Mouse (Mus musculus): Measurements from ENCODE around the gene Trim12a. TPM values are rescaled to one million over a fixed set of nuclear protein-coding genes. Genes with fewer than 3 reads are reported as not detected.
"Not testable (repeated sequence)": the region's sequence is repeated elsewhere in the genome, so short reads cannot be mapped to it uniquely, and the experiment has no call there.

Trim12a gene
- polyA plus RNA-seq, 1 experiment: 70.6 TPM

GRCm38 (mm10) chr7:104290641-104291040 is 24.6 kb downstream of the Trim12a start:
- no peak overlapping the region for H3K27ac ChIP-seq (ENCODE audit: insufficient read depth, low read depth, low read length)
- H3K4me3 ChIP-seq (ENCODE audit: insufficient read depth, low read length): no peak overlapping the region
- no peaks in the 10 kb centered on the region for H3K4me1 ChIP-seq (ENCODE audit: control insufficient read depth, insufficient read depth, low read length)
- no peak for TF ChIP-seq CTCF (IDR thresholded peaks at IDR 0.05; ENCODE audit: low read depth, low read length)
- TF ChIP-seq POLR2A (IDR thresholded peaks at IDR 0.05; ENCODE audit: borderline replicate concordance, low read depth, low read length): no peak

- not testable (repeated sequence) for H3K27ac ChIP-seq (ENCODE audit: insufficient read depth, low read depth, low read length); H3K4me3 ChIP-seq (ENCODE audit: insufficient read depth, low read length); H3K4me1 ChIP-seq (ENCODE audit: control insufficient read depth, insufficient read depth, low read length)
Measured at GRCm38 (mm10) chr7:104287576-104288443, 27.5 kb downstream of the Trim12a start, which contains the start of gene Trim5. Trim5 (minus strand) TSS chr7:104288094.

GRCm38 (mm10) chr7:104279361-104279760 is 35.9 kb downstream of the Trim12a start:
- H3K4me3 ChIP-seq (ENCODE audit: insufficient read depth, low read length); H3K27ac ChIP-seq (ENCODE audit: insufficient read depth, low read depth, low read length); H3K4me1 ChIP-seq (ENCODE audit: control insufficient read depth, insufficient read depth, low read length): not testable (repeated sequence)

GRCm38 (mm10) chr7:104265335-104265734 is 49.9 kb downstream of the Trim12a start:
- not testable (repeated sequence) for H3K27ac ChIP-seq (ENCODE audit: insufficient read depth, low read depth, low read length); H3K4me1 ChIP-seq (ENCODE audit: control insufficient read depth, insufficient read depth, low read length); H3K4me3 ChIP-seq (ENCODE audit: insufficient read depth, low read length)

GRCm38 (mm10) chr7:104260380-104260779 is 54.9 kb downstream of the Trim12a start:
- H3K4me1 ChIP-seq (ENCODE audit: control insufficient read depth, insufficient read depth, low read length); H3K27ac ChIP-seq (ENCODE audit: insufficient read depth, low read depth, low read length); H3K4me3 ChIP-seq (ENCODE audit: insufficient read depth, low read length): not testable (repeated sequence)

Other genes starting within 250 kb of the Trim12a start
- not detected in 2 replicates for gene Olfr644, start 243.6 kb downstream of the Trim12a start, polyA plus RNA-seq (2012; ENCODE audit: insufficient read depth, insufficient read length, missing spikeins)
- not detected in 2 replicates for gene Olfr645, start 230.0 kb downstream of the Trim12a start, polyA plus RNA-seq (2012; ENCODE audit: insufficient read depth, insufficient read length, missing spikeins)
- gene Olfr646, start 210.6 kb downstream of the Trim12a start, polyA plus RNA-seq (2012; ENCODE audit: insufficient read depth, insufficient read length, missing spikeins): not detected in 2 replicates
- gene Ubqln5, start 185.6 kb downstream of the Trim12a start, polyA plus RNA-seq (2012; ENCODE audit: insufficient read depth, insufficient read length, missing spikeins): not detected in 2 replicates
- gene Olfr643, start 178.1 kb downstream of the Trim12a start, polyA plus RNA-seq (2012; ENCODE audit: insufficient read depth, insufficient read length, missing spikeins): not detected in 2 replicates
- not detected in 2 replicates for gene Ubqln3, start 172.2 kb downstream of the Trim12a start, polyA plus RNA-seq (2012; ENCODE audit: insufficient read depth, insufficient read length, missing spikeins)
- not detected in 2 replicates for gene Ubqlnl, start 164.9 kb downstream of the Trim12a start, polyA plus RNA-seq (2012; ENCODE audit: insufficient read depth, insufficient read length, missing spikeins)
- gene Olfm5, start 150.6 kb downstream of the Trim12a start, polyA plus RNA-seq (2012; ENCODE audit: insufficient read depth, insufficient read length, missing spikeins): not detected in 2 replicates
- gene Olfr648, start 132.1 kb downstream of the Trim12a start, polyA plus RNA-seq (2012; ENCODE audit: insufficient read depth, insufficient read length, missing spikeins): not detected in 2 replicates
- gene Olfr649, start 119.5 kb downstream of the Trim12a start, polyA plus RNA-seq (2012; ENCODE audit: insufficient read depth, insufficient read length, missing spikeins): not detected in 2 replicates
- gene Trim6, start 96.7 kb downstream of the Trim12a start, polyA plus RNA-seq (2012; ENCODE audit: insufficient read depth, insufficient read length, missing spikeins): 1.7 and 3.0 TPM in 2 replicates
- gene Trim34a, start 71.0 kb downstream of the Trim12a start, polyA plus RNA-seq (2012; ENCODE audit: insufficient read depth, insufficient read length, missing spikeins): 50.1 and 53.9 TPM in 2 replicates
- gene Trim5, start 27.4 kb downstream of the Trim12a start, polyA plus RNA-seq (2012; ENCODE audit: insufficient read depth, insufficient read length, missing spikeins): 14.9 and 15.9 TPM in 2 replicates
- gene Trim34b, start 14.0 kb upstream of the Trim12a start, polyA plus RNA-seq (2012; ENCODE audit: insufficient read depth, insufficient read length, missing spikeins): 2.5 TPM in 1 of 2 replicates, not detected in the other
- 29.4 and 30.3 TPM in 2 replicates for gene Trim12c, start 37.9 kb upstream of the Trim12a start, polyA plus RNA-seq (2012; ENCODE audit: insufficient read depth, insufficient read length, missing spikeins)
- gene Trim30b, start 54.4 kb upstream of the Trim12a start, polyA plus RNA-seq (2012; ENCODE audit: insufficient read depth, insufficient read length, missing spikeins): 3.0 and 3.3 TPM in 2 replicates
- gene Trim30c, start 85.4 kb upstream of the Trim12a start, polyA plus RNA-seq (2012; ENCODE audit: insufficient read depth, insufficient read length, missing spikeins): 7.6 and 9.4 TPM in 2 replicates
- 145 and 153 TPM in 2 replicates for gene Trim30a, start 149.7 kb upstream of the Trim12a start, polyA plus RNA-seq (2012; ENCODE audit: insufficient read depth, insufficient read length, missing spikeins)
- gene Trim30d, start 192.4 kb upstream of the Trim12a start, polyA plus RNA-seq (2012; ENCODE audit: insufficient read depth, insufficient read length, missing spikeins): 51.7 and 57.7 TPM in 2 replicates
- gene Olfr651, start 234.7 kb upstream of the Trim12a start, polyA plus RNA-seq (2012; ENCODE audit: insufficient read depth, insufficient read length, missing spikeins): not detected in 2 replicates
- not detected in 2 replicates for gene Olfr652, start 245.4 kb upstream of the Trim12a start, polyA plus RNA-seq (2012; ENCODE audit: insufficient read depth, insufficient read length, missing spikeins)